Mouse (Mus musculus) Patski (cell line): ENCODE measurements around the gene Xrcc6. TPM values are rescaled to one million over a fixed set of nuclear protein-coding genes. Genes with fewer than 3 reads are reported as not detected.

ENCODE experiments used
- ATAC-seq: fragments of 100-300 bp; one replicate; pipeline ENCODE4 v1.8.0; 2021
- CTCF ChIA-PET: fragments of 350-600 bp; sonication (Branson Sonifier 250); formaldehyde crosslinking; loops from one replicate; lab custom pipeline; 2022; ENCODE audit warnings: inconsistent platforms; lab: Charles Lee
- POLR2A ChIA-PET: fragments of 350-600 bp; sonication (Branson Sonifier 250); formaldehyde crosslinking; loops from one replicate; lab custom pipeline; 2022; ENCODE audit warnings: antibody characterized with exemption, inconsistent platforms; lab: Charles Lee
- DNase-seq: peaks from one replicate; pipeline ENCODE4 v3.0.0-alpha.2; 2011; ENCODE audit warnings: low read depth, low spot score
- H3K27me3 ChIP-seq: fragments of 371-371 bp; one replicate; pipeline ENCODE4 v1.5.1; 2021
- CTCF ChIP-seq: fragments of 100-300 bp; IDR thresholded peaks from one replicate; pipeline ENCODE4 v1.5.1; 2021
- in situ Hi-C: fragments of 300-500 bp; cut with MboI; formaldehyde crosslinking; loops from 3 replicates; pipeline ENCODE4 v1.11.1; 2018; ENCODE audit warnings: low pct_unique_long_range_greater_than_20kb, mixed read lengths
- polyA plus RNA-seq: library from polyadenylated mRNA; unstranded; gene quantifications from one replicate; pipeline ENCODE4 v1.2.3, GENCODE M21; 2021

The Xrcc6 gene
- polyA plus RNA-seq, 1 experiment from 2014 or later = 48.0 TPM

DNA sequence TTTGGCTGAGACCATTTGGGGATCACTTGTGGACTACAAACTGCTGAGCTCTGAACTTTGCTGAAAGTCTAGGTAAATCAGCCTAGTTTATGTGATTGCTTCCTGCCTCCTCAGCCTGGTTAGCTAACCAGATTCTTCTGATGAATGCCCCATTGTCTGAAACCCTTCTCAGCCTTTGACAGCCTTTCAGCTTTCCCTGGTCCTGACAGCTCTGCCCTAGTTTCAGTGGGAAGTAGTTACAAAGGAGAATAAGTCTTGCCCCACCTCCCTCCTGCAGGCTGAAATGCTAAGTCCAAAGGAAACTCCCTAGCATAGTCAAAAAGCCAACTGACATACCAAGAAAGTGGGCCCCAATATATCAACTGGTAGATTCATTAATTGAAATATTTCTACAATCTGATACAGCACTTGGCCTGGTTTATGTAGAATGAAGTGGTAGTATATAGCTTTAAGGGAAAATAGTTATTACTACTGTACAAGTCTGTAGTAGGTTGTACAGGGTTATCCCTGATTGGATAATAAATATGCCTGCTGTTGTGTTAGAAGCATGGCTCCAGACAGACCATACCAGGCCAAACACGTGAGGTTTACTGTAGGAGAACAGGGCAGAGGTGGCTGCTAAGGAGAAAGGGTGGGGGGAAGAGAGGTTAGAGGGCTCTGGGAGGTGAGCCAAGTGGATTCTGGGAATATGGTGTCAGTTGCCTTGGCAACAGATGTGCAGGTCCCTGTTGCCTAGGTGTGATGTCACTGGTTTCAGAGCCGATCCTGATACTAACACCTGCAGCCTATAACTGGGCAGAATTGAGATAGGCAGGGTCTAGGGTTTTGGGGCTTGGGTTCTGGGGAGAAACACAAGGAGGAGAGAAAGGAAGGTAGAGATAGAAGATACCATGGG lies 2.1 kb upstream of the Xrcc6 start:
- H3K27me3 ChIP-seq = no peaks in the 10 kb centered on the region
- ChIA-PET POLR2A (interaction anchor here (0.6 kb wide), 1 partner anchor 59 kb away, joined by 3 read pairs; the partner anchor contains the start of gene Polr3h), CTCF (interaction anchor here (1.3 to 1.8 kb wide), 2 partner anchors 26 to 28 kb away, joined by 7 to 8 read pairs; no protein-coding TSS in a partner anchor)
- DNase-seq (no peak), ATAC-seq (no peak)
- no peak for TF ChIP-seq CTCF
- in situ Hi-C loops = no loop called here

DNA sequence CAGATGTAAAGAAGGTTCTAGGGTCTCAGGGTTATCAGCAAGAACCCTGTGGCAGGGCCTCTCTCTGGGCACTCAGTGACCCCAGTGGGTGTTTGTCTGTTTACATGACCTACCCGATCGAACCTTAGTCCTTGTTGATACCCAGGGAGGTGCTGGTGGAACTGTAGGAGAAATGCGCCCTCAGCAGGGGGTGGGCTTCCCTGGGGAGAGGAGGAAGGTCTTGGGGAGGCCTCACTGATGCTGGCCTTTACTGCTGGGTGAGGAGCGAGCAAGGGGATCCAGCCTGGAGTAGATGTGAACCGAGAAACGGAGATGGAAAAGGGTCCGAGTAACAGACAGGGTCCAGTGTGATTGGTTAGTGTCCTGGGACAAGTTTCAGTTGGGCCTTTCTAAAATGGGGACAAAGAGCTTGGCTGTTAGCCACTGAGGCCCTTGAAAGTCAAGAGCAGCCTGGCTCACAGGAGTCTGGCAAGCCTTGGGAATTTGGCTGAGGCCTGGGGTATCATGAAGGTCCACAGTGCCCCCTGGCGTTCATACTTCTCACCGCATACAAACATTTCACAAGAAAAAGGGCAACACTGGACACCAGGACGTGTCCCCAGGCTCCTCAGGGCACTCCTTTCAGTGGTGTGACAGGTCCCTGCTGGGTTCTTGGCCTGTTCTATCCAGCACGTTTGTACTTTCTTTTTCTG lies 1.9 kb downstream of the Xrcc6 start:
- in situ Hi-C loops = no loop called here
- no peaks in the 10 kb centered on the region for H3K27me3 ChIP-seq
- TF ChIP-seq CTCF = peak; percentile 87
- ChIA-PET POLR2A (no interaction called here), CTCF (interaction anchor here (0.8 to 1.6 kb wide), 2 partner anchors 30 to 32 kb away, joined by 3 to 9 read pairs; no protein-coding TSS in a partner anchor)
- DNase-seq (peak; percentile 44), ATAC-seq (no peak)

DNA sequence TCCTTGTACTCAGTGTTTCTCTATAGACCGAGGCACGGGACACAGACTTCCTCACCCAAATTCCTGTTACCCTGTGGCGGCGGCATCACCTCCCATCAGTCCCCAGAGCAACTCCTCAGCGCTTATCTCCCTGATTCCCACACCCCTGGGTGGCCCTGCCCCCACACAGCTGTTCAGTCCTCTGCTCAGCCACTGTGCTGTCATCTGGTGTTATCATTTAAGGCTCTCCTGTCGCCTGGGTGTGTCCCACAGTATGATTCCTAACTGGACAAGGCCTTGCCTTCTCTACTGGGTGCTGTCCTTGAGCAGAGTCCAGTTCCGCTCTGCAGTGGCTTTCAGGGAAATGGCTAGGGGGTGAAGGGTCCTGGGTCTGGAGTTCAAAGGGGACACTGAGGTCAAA lies 2.9 kb downstream of the Xrcc6 start:
- DNase-seq = no peak
- ATAC-seq = no peak
- no peak for TF ChIP-seq CTCF
- POLR2A ChIA-PET = no interaction called here
- in situ Hi-C loops = no loop called here
- no peaks in the 10 kb centered on the region for H3K27me3 ChIP-seq
- CTCF ChIA-PET = interaction anchor here (0.6 to 1.6 kb wide), 3 partner anchors 23 to 33 kb away, joined by 3 to 9 read pairs (median 3); no protein-coding TSS in a partner anchor

DNA sequence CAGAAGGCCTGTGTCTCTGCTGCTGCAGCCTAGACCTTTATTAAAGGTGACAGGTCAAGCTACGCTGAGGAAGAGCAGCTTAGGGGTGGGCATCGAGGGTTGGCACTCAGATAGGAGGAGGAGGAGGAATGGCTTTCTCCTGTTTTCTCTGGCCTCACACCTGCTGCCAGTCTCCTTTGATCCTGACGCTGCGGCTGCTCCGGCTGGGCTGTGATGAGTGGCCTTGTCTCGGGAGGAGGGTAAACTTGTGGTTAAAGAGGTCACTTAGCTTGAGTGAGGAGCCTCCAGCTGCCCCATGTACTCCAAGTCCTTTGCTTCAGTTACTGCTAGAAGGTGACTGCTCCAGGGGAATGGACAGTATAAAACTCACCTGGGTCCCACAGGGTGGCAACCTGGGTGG lies 6.4 kb downstream of the Xrcc6 start:
- no peak for ATAC-seq
- H3K27me3 ChIP-seq = no peaks in the 10 kb centered on the region
- in situ Hi-C loops = no loop called here
- ChIA-PET CTCF (interaction anchor here (1.2 to 1.5 kb wide), 3 partner anchors 17 to 37 kb away, joined by 3 to 7 read pairs (median 6); partner anchors contain the start of gene Pmm1), POLR2A (no interaction called here)
- no peak for TF ChIP-seq CTCF
- DNase-seq = no peak

DNA sequence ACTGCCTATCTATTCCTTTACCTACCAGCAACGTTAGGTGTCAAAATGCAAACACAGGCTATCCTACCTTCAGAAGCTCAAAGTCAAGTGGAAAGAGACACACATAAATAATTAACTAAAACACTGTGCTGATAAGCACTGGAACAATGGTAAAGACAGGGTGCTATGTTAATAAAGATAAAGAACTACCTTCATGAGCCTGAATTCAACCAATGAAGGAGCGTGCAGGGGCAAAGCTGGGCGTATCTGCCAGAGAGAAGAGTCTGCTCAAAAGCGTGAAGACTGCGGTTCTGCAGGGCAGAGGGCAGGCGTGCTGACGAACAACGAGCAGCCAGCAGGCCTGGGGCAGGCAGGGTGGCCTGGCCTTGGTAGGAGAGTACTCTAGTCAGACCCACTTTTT lies 16.6 kb downstream of the Xrcc6 start:
- no peak for ATAC-seq
- no peak for DNase-seq
- CTCF ChIA-PET = interaction anchor here (1.5 kb wide), 1 partner anchor 10 kb away, joined by 3 read pairs; no protein-coding TSS in a partner anchor
- no peak for TF ChIP-seq CTCF
- POLR2A ChIA-PET = no interaction called here
- in situ Hi-C loops = no loop called here
- no peaks in the 10 kb centered on the region for H3K27me3 ChIP-seq

DNA sequence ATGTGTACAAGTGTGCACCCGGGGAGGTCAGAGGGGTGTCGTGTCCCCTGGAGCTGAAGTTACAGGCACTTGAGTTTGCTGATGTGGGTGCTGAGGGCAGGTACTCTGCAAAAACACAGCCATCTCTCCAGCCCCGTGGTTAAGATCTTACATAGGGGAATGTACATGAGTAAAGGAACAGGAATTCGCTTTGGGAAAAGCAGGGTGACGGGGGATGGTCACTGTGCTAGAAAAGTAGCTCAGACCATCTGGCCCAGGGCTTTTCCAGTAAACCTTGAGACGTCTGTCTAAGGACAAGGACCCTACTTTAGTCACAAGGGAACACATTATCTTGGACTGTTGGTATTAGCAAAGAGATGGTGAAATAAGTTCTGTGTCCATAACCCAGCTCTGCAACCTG lies 24.3 kb downstream of the Xrcc6 start:
- TF ChIP-seq CTCF = no peak
- no peaks in the 10 kb centered on the region for H3K27me3 ChIP-seq
- ChIA-PET CTCF (interaction anchor here (1.0 to 1.5 kb wide), 4 partner anchors 17 to 52 kb away, joined by 3 read pairs; partner anchors contain the start of genes Pmm1 and Xrcc6), POLR2A (interaction anchor here (0.6 kb wide), 1 partner anchor 167 kb away, joined by 4 read pairs; no protein-coding TSS in a partner anchor)
- in situ Hi-C loops = no loop called here
- ATAC-seq (peak; percentile 23), DNase-seq (no peak)

DNA sequence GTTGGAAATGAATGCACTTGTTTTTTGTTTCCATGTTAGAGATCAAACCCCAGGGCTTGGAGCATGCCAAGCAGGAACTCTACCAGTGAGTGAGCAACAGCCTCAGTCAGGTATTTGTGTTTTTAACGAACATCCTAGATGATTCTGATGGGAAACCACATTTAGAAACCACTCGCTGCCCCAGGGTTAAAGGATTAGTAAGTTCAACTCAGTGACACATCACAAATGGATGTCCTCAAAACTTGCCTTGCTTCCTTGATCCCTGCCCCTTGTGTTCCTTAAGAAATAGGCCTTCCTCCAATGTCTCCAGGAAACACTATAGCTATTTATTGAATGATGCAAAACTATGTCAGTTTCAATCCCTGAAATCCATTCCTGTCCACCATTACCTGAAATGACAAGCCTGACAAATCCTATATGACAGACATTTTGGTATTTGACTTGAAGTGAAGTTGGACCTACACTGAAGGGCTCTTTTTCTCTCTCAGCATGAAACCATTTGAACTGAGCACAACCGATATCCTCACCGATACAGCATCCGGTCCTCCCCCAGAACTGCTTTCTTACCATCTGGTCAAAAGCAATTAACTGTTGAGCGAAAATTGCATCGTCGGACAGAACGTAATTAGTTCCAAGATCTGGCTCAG lies 27.2 kb downstream of the Xrcc6 start:
- in situ Hi-C loops = no loop called here
- H3K27me3 ChIP-seq = no peaks in the 10 kb centered on the region
- DNase-seq = no peak
- ChIA-PET CTCF (interaction anchor here (0.9 to 2.2 kb wide), 4 partner anchors 10 to 76 kb away, joined by 3 to 12 read pairs (median 3); no protein-coding TSS in a partner anchor), POLR2A (interaction anchor here (1.1 kb wide), 1 partner anchor 77 kb away, joined by 4 read pairs; no protein-coding TSS in a partner anchor)
- no peak for ATAC-seq
- TF ChIP-seq CTCF = no peak

DNA sequence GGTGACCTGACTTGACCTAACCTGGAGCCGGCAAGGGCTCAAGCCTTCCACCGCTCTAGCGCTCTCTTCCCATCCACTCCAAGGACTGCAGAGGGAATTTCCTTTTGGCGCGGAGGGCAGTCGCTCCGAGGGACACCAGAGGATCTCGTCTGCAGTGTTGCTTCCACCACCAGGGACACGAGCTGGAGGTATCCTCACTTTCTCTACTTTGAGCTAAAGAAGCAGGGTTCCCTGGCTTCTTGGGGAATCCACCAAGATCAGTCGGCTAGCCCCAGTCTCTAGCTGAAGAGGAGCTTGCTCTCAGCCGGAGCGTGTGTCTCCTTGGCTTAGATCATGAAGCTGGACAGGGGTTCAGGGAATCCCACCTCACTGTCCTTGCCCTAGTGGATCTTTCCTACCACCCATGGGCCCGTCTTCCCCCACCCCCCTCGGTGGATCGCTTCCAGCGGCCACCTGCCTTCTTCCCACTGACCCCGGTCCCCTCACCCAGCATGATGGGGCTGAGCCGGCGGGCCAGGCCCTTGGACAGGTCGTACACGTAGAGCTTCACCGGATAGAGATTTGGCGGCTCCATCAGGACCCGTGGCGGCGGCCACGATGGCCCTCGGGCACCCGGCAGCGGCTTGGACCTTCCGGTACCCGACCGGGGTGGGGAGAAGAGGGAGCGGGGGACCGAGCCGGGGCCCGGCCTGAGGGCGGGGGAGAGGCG lies 27.9 kb downstream of the Xrcc6 start:
- POLR2A ChIA-PET = interaction anchor here (0.6 to 1.1 kb wide), 3 partner anchors 19 to 82 kb away, joined by 3 to 4 read pairs (median 3); no protein-coding TSS in a partner anchor
- no peak for TF ChIP-seq CTCF
- in situ Hi-C loops = no loop called here
- DNase-seq = no peak
- H3K27me3 ChIP-seq = no peaks in the 10 kb centered on the region
- peak; percentile 52 for ATAC-seq
- CTCF ChIA-PET = interaction anchor here (1.0 to 2.2 kb wide), 3 partner anchors 20 to 77 kb away, joined by 3 to 12 read pairs (median 5); partner anchors contain the start of gene Pmm1
